Mouse (Mus musculus): ENCODE results near the gene Epha6. TPM values are rescaled to one million over a fixed set of nuclear protein-coding genes. Genes with fewer than 3 reads are reported as not detected.

Gene Epha6
- polyA plus RNA-seq, 2 experiments from 2014 or later, result not detected

- no peak for ATAC-seq
Observed at GRCm38 (mm10) chr16:60264719-60265508, 340.4 kb downstream of the Epha6 start.

GRCm38 (mm10) chr16:60258151-60258635, 347.1 kb downstream of the Epha6 start:
- ATAC-seq, result no peak

GRCm38 (mm10) chr16:60257623-60258022, 347.7 kb downstream of the Epha6 start:
- ATAC-seq, result no peak

GRCm38 (mm10) chr16:60257044-60257443, 348.3 kb downstream of the Epha6 start:
- no peak for ATAC-seq

- ATAC-seq, result no peak
Observed at GRCm38 (mm10) chr16:60239356-60240190, 365.8 kb downstream of the Epha6 start.

- no peak for ATAC-seq
Observed at GRCm38 (mm10) chr16:60233985-60234766, 371.2 kb downstream of the Epha6 start.

GRCm38 (mm10) chr16:60232982-60233381, 372.3 kb downstream of the Epha6 start:
- ATAC-seq, result no peak

GRCm38 (mm10) chr16:60209151-60209550, 396.2 kb downstream of the Epha6 start:
- ATAC-seq, result no peak

- ATAC-seq, result no peak
Observed at GRCm38 (mm10) chr16:60175580-60175979, 429.8 kb downstream of the Epha6 start.

GRCm38 (mm10) chr16:60152439-60152838, 452.9 kb downstream of the Epha6 start:
- no peak for ATAC-seq

GRCm38 (mm10) chr16:60144370-60144769, 461.0 kb downstream of the Epha6 start:
- no peak for ATAC-seq

GRCm38 (mm10) chr16:60121435-60121834, 483.9 kb downstream of the Epha6 start:
- ATAC-seq, result no peak

- no peak for ATAC-seq
Observed at GRCm38 (mm10) chr16:60102210-60102609, 503.1 kb downstream of the Epha6 start.

GRCm38 (mm10) chr16:60095333-60095732, 510.0 kb downstream of the Epha6 start:
- ATAC-seq, result no peak

GRCm38 (mm10) chr16:60086976-60087375, 518.4 kb downstream of the Epha6 start:
- ATAC-seq, result no peak

- no peak for ATAC-seq
Observed at GRCm38 (mm10) chr16:60070457-60071112, 534.7 kb downstream of the Epha6 start.

GRCm38 (mm10) chr16:60043809-60044208, 561.5 kb downstream of the Epha6 start:
- no peak for ATAC-seq

GRCm38 (mm10) chr16:60028381-60028780, 577.0 kb downstream of the Epha6 start:
- no peak for ATAC-seq

GRCm38 (mm10) chr16:60006857-60007568, 598.3 kb downstream of the Epha6 start:
- ATAC-seq, result no peak

GRCm38 (mm10) chr16:59969816-59970215, 635.5 kb downstream of the Epha6 start:
- no peak for ATAC-seq

GRCm38 (mm10) chr16:59955731-59956130, 649.6 kb downstream of the Epha6 start:
- no peak for ATAC-seq
